Mouse (Mus musculus): ENCODE data around the gene Psme4. TPM values are rescaled to one million over a fixed set of nuclear protein-coding genes. Genes with fewer than 3 reads are reported as not detected.
A peak's percentile ranks its signal among the peaks of the same experiment; 100 is the strongest.

Psme4 gene
- 15.4 and 19.7 TPM in 2 replicates for polyA plus RNA-seq (2012; rRNA removed)

GRCm38 (mm10) chr11:30771267-30771903 lies at the start of gene Psme4:
Gene Psme4, plus strand, starts transcription at chr11:30771726.
- H3K4me1 ChIP-seq (ENCODE audit: control insufficient read depth, insufficient read depth, low read length): peaks cover 9% of the 10 kb centered on the region
- 1% methylated on average over 43 of the region's 43 CpGs for WGBS
- H3K27me3 ChIP-seq (replicated peaks; ENCODE audit: control insufficient read depth, insufficient read depth, low read length): no peaks in the 10 kb centered on the region
- TF ChIP-seq POLR2A (IDR thresholded peaks at IDR 0.05; ENCODE audit: low read depth, low read length) (peak; percentile 94), CTCF (conservative IDR thresholded peaks at IDR 0.05; ENCODE audit: insufficient read depth, insufficient read length, low read depth, low read length) (no peak)
- H3K36me3 ChIP-seq (ENCODE audit: control insufficient read depth, insufficient read depth, low read length): no peaks in the 10 kb centered on the region
- peak within 1 kb of the TSS; percentile 64 for H3K4me3 ChIP-seq (ENCODE audit: insufficient read depth, low read depth, low read length)
- H3K27ac ChIP-seq (ENCODE audit: insufficient read depth, low read depth, low read length): peak within 1 kb of the TSS; percentile 77
- DNase-seq: peak; percentile 97

GRCm38 (mm10) chr11:30723438-30723837 lies 48.1 kb upstream of the Psme4 start:
- Histone ChIP-seq H3K36me3 (ENCODE audit: control insufficient read depth, insufficient read depth, low read length) (no peaks in the 10 kb centered on the region), H3K27ac (ENCODE audit: insufficient read depth, low read depth, low read length) (no peak overlapping the region), H3K4me1 (ENCODE audit: control insufficient read depth, insufficient read depth, low read length) (no peaks in the 10 kb centered on the region), H3K27me3 (replicated peaks; ENCODE audit: control insufficient read depth, insufficient read depth, low read length) (no peaks in the 10 kb centered on the region), H3K4me3 (ENCODE audit: insufficient read depth, low read depth, low read length) (no peak overlapping the region)
- WGBS: 59% methylated on average over 5 of the region's 5 CpGs
- TF ChIP-seq POLR2A (IDR thresholded peaks at IDR 0.05; ENCODE audit: low read depth, low read length): no peak
- no peak for TF ChIP-seq CTCF (conservative IDR thresholded peaks at IDR 0.05; ENCODE audit: insufficient read depth, insufficient read length, low read depth, low read length)
- no peak for DNase-seq

GRCm38 (mm10) chr11:30730721-30731120 lies 40.8 kb upstream of the Psme4 start:
- Histone ChIP-seq H3K36me3 (ENCODE audit: control insufficient read depth, insufficient read depth, low read length) (no peaks in the 10 kb centered on the region), H3K4me1 (ENCODE audit: control insufficient read depth, insufficient read depth, low read length) (no peaks in the 10 kb centered on the region), H3K27ac (ENCODE audit: insufficient read depth, low read depth, low read length) (no peak overlapping the region), H3K27me3 (replicated peaks; ENCODE audit: control insufficient read depth, insufficient read depth, low read length) (no peaks in the 10 kb centered on the region), H3K4me3 (ENCODE audit: insufficient read depth, low read depth, low read length) (no peak overlapping the region)
- no peak for DNase-seq
- no peak for TF ChIP-seq CTCF (conservative IDR thresholded peaks at IDR 0.05; ENCODE audit: insufficient read depth, insufficient read length, low read depth, low read length)
- TF ChIP-seq POLR2A (IDR thresholded peaks at IDR 0.05; ENCODE audit: low read depth, low read length): no peak

GRCm38 (mm10) chr11:30733376-30733775 lies 38.1 kb upstream of the Psme4 start:
- Histone ChIP-seq H3K27ac (ENCODE audit: insufficient read depth, low read depth, low read length) (no peak overlapping the region), H3K27me3 (replicated peaks; ENCODE audit: control insufficient read depth, insufficient read depth, low read length) (no peaks in the 10 kb centered on the region), H3K36me3 (ENCODE audit: control insufficient read depth, insufficient read depth, low read length) (no peaks in the 10 kb centered on the region), H3K4me3 (ENCODE audit: insufficient read depth, low read depth, low read length) (no peak overlapping the region), H3K4me1 (ENCODE audit: control insufficient read depth, insufficient read depth, low read length) (no peaks in the 10 kb centered on the region)
- TF ChIP-seq CTCF (conservative IDR thresholded peaks at IDR 0.05; ENCODE audit: insufficient read depth, insufficient read length, low read depth, low read length) (no peak), POLR2A (IDR thresholded peaks at IDR 0.05; ENCODE audit: low read depth, low read length) (no peak)
- no peak for DNase-seq

GRCm38 (mm10) chr11:30743991-30744390 lies 27.5 kb upstream of the Psme4 start:
- Histone ChIP-seq H3K4me3 (ENCODE audit: insufficient read depth, low read depth, low read length) (no peak overlapping the region), H3K27ac (ENCODE audit: insufficient read depth, low read depth, low read length) (no peak overlapping the region), H3K27me3 (replicated peaks; ENCODE audit: control insufficient read depth, insufficient read depth, low read length) (no peaks in the 10 kb centered on the region), H3K4me1 (ENCODE audit: control insufficient read depth, insufficient read depth, low read length) (peaks cover 4% of the 10 kb centered on the region; the same call in 1 of the 2 replicates), H3K36me3 (ENCODE audit: control insufficient read depth, insufficient read depth, low read length) (no peaks in the 10 kb centered on the region)
- no peak for DNase-seq
- TF ChIP-seq POLR2A (IDR thresholded peaks at IDR 0.05; ENCODE audit: low read depth, low read length) (no peak), CTCF (conservative IDR thresholded peaks at IDR 0.05; ENCODE audit: insufficient read depth, insufficient read length, low read depth, low read length) (no peak)

GRCm38 (mm10) chr11:30748938-30749337 lies 22.6 kb upstream of the Psme4 start:
- no peaks in the 10 kb centered on the region for H3K36me3 ChIP-seq (ENCODE audit: control insufficient read depth, insufficient read depth, low read length)
- TF ChIP-seq CTCF (conservative IDR thresholded peaks at IDR 0.05; ENCODE audit: insufficient read depth, insufficient read length, low read depth, low read length) (no peak), POLR2A (IDR thresholded peaks at IDR 0.05; ENCODE audit: low read depth, low read length) (no peak)
- 56% methylated on average over 3 of the region's 3 CpGs for WGBS
- no peaks in the 10 kb centered on the region; the same call in 1 of the 2 replicates for H3K27me3 ChIP-seq (replicated peaks; ENCODE audit: control insufficient read depth, insufficient read depth, low read length)
- no peak overlapping the region for H3K4me3 ChIP-seq (ENCODE audit: insufficient read depth, low read depth, low read length)
- peaks cover 11% of the 10 kb centered on the region; the same call in 1 of the 2 replicates for H3K4me1 ChIP-seq (ENCODE audit: control insufficient read depth, insufficient read depth, low read length)
- DNase-seq: peak; percentile 82
- peak overlapping the region; percentile 68 for H3K27ac ChIP-seq (ENCODE audit: insufficient read depth, low read depth, low read length)

- DNase-seq: no peak
- no peak overlapping the region; the same call in 1 of the 2 replicates for H3K27ac ChIP-seq (ENCODE audit: insufficient read depth, low read depth, low read length)
- 50% methylated on average over 3 of the region's 3 CpGs for WGBS
- H3K27me3 ChIP-seq (replicated peaks; ENCODE audit: control insufficient read depth, insufficient read depth, low read length): no peaks in the 10 kb centered on the region; the same call in 1 of the 2 replicates
- no peak overlapping the region for H3K4me3 ChIP-seq (ENCODE audit: insufficient read depth, low read depth, low read length)
- TF ChIP-seq CTCF (conservative IDR thresholded peaks at IDR 0.05; ENCODE audit: insufficient read depth, insufficient read length, low read depth, low read length) (no peak), POLR2A (IDR thresholded peaks at IDR 0.05; ENCODE audit: low read depth, low read length) (no peak)
- no peaks in the 10 kb centered on the region for H3K36me3 ChIP-seq (ENCODE audit: control insufficient read depth, insufficient read depth, low read length)
- H3K4me1 ChIP-seq (ENCODE audit: control insufficient read depth, insufficient read depth, low read length): peaks cover 12% of the 10 kb centered on the region; the same call in 1 of the 2 replicates
These were observed 21.9 kb upstream of the Psme4 start for GRCm38 (mm10) chr11:30749587-30749986.
